Mouse (Mus musculus): ENCODE measurements around the gene Man1a. TPM values are rescaled to one million over a fixed set of nuclear protein-coding genes. Genes with fewer than 3 reads are reported as not detected.

The Man1a gene
- total RNA-seq, 2 experiments from 2014 or later, result 15.4 to 18.1 TPM

GRCm38 (mm10) chr10:53941597-53941996 lies 134.8 kb downstream of the Man1a start:
- intact Hi-C loops (cut with DNase I; ENCODE audit: low total_unique reads), result no loop called here
- no peak for DNase-seq

GRCm38 (mm10) chr10:53938199-53938598 lies 138.2 kb downstream of the Man1a start:
- DNase-seq, result no peak
- intact Hi-C loops (cut with DNase I; ENCODE audit: low total_unique reads), result no loop called here

GRCm38 (mm10) chr10:53936078-53936477 lies 140.3 kb downstream of the Man1a start:
- intact Hi-C loops (cut with DNase I; ENCODE audit: low total_unique reads), result no loop called here

GRCm38 (mm10) chr10:53929722-53930500 lies 146.5 kb downstream of the Man1a start:
- intact Hi-C loops (cut with DNase I; ENCODE audit: low total_unique reads), result no loop called here
- no peak for DNase-seq

More at GRCm38 (mm10) chr10:53936078-53936477, 140.3 kb downstream of the Man1a start:
- DNase-seq, result no peak

GRCm38 (mm10) chr10:53927904-53928303 lies 148.5 kb downstream of the Man1a start:
- intact Hi-C loops (cut with DNase I; ENCODE audit: low total_unique reads), result no loop called here

GRCm38 (mm10) chr10:53925456-53925855 lies 151.0 kb downstream of the Man1a start:
- DNase-seq, result no peak
- intact Hi-C loops (cut with DNase I; ENCODE audit: low total_unique reads), result no loop called here

More at GRCm38 (mm10) chr10:53927904-53928303, 148.5 kb downstream of the Man1a start:
- no peak for DNase-seq

GRCm38 (mm10) chr10:53922236-53922635 lies 154.2 kb downstream of the Man1a start:
- intact Hi-C loops (cut with DNase I; ENCODE audit: low total_unique reads), result no loop called here
- DNase-seq, result no peak

- intact Hi-C loops (cut with DNase I; ENCODE audit: low total_unique reads), result no loop called here
- DNase-seq, result no peak
Measured at GRCm38 (mm10) chr10:53917517-53917916, 158.9 kb downstream of the Man1a start.

GRCm38 (mm10) chr10:53915719-53916118 lies 160.7 kb downstream of the Man1a start:
- no peak for DNase-seq
- intact Hi-C loops (cut with DNase I; ENCODE audit: low total_unique reads), result no loop called here

GRCm38 (mm10) chr10:53914974-53915609 lies 161.3 kb downstream of the Man1a start:
- intact Hi-C loops (cut with DNase I; ENCODE audit: low total_unique reads), result no loop called here
- DNase-seq, result no peak

- no peak for DNase-seq
- intact Hi-C loops (cut with DNase I; ENCODE audit: low total_unique reads), result no loop called here
Measured at GRCm38 (mm10) chr10:53913546-53914312, 162.7 kb downstream of the Man1a start.

GRCm38 (mm10) chr10:53889512-53889911 lies 186.9 kb downstream of the Man1a start:
- DNase-seq, result no peak
- intact Hi-C loops (cut with DNase I; ENCODE audit: low total_unique reads), result no loop called here

GRCm38 (mm10) chr10:53888382-53889110 lies 187.9 kb downstream of the Man1a start:
- intact Hi-C loops (cut with DNase I; ENCODE audit: low total_unique reads), result no loop called here
- DNase-seq, result no peak

- intact Hi-C loops (cut with DNase I; ENCODE audit: low total_unique reads), result no loop called here
Measured at GRCm38 (mm10) chr10:53886475-53886874, 189.9 kb downstream of the Man1a start.

GRCm38 (mm10) chr10:53881310-53881709 lies 195.1 kb downstream of the Man1a start:
- DNase-seq, result no peak
- intact Hi-C loops (cut with DNase I; ENCODE audit: low total_unique reads), result no loop called here

More at GRCm38 (mm10) chr10:53886475-53886874, 189.9 kb downstream of the Man1a start:
- no peak for DNase-seq

GRCm38 (mm10) chr10:53875896-53876295 lies 200.5 kb downstream of the Man1a start:
- intact Hi-C loops (cut with DNase I; ENCODE audit: low total_unique reads), result no loop called here
- DNase-seq, result peak; percentile 56

- intact Hi-C loops (cut with DNase I; ENCODE audit: low total_unique reads), result no loop called here
- DNase-seq, result no peak
Measured at GRCm38 (mm10) chr10:53874191-53874590, 202.2 kb downstream of the Man1a start.

- intact Hi-C loops (cut with DNase I; ENCODE audit: low total_unique reads), result no loop called here
- peak; percentile 23 for DNase-seq
Measured at GRCm38 (mm10) chr10:53863486-53864357, 212.7 kb downstream of the Man1a start.

GRCm38 (mm10) chr10:53859879-53860278 lies 216.5 kb downstream of the Man1a start:
- DNase-seq, result no peak
- intact Hi-C loops (cut with DNase I; ENCODE audit: low total_unique reads), result no loop called here

Data from gastrocnemius, postnatal 14 days (tissue).